In genomic region chr13:59212296-59212701, GRCm38 (mm10) we compare ENCODE assay signal across 13 mouse cellular contexts.
A peak's percentile ranks its signal among the peaks of the same experiment; 100 is the strongest.
DNase-seq lines count a peak whose midpoint lies in the region; ATAC-seq lines count a peak whose summit lies in the region.
"Had no signal": no experiment of that assay in that cellular context is flagged by ENCODE, and none has a peak within 500 bp of the region (broad histone marks: within the 10 kb centered on the region; RNA-seq: fewer than 3 reads in every experiment).

No protein-coding gene starts in this region.

- no peaks in the 10 kb centered on the region for H3K27me3 ChIP-seq in limb, embryonic 11.5 days (ENCODE audit: control insufficient read depth, insufficient read depth, low read length)
- H3K27me3 ChIP-seq in limb, embryonic 10.5 days (ENCODE audit: low read depth, poor library complexity, severe bottlenecking): no peaks in the 10 kb centered on the region
- H3K27me3 ChIP-seq in kidney, embryonic 14.5 days (ENCODE audit: control insufficient read depth, insufficient read depth, low read length): no peaks in the 10 kb centered on the region
- H3K27me3 ChIP-seq: heart, embryonic 13.5 days; megakaryocyte, embryonic 14.5 days had no signal

- no peaks in the 10 kb centered on the region for H3K9me3 ChIP-seq in limb, embryonic 11.5 days (ENCODE audit: control insufficient read depth, low read length)
- H3K9me3 ChIP-seq in limb, embryonic 10.5 days (replicated peaks): no peaks in the 10 kb centered on the region
- no peaks in the 10 kb centered on the region for H3K9me3 ChIP-seq in kidney, embryonic 14.5 days (ENCODE audit: control insufficient read depth, low read length)
- H3K9me3 ChIP-seq: heart, embryonic 13.5 days had no signal

- no peak overlapping the region for H3K27ac ChIP-seq in limb, embryonic 11.5 days (replicated peaks; ENCODE audit: low read depth, low read length)
- H3K27ac ChIP-seq in limb, embryonic 10.5 days: no peak overlapping the region
- no peak overlapping the region for H3K27ac ChIP-seq in kidney, embryonic 14.5 days (ENCODE audit: low read depth, low read length)
- H3K27ac ChIP-seq: heart, embryonic 13.5 days; hindbrain, embryonic 14.5 days had no signal

- H3K36me3 ChIP-seq in limb, embryonic 11.5 days (ENCODE audit: control insufficient read depth, insufficient read depth, low read length): no peaks in the 10 kb centered on the region
- H3K36me3 ChIP-seq in limb, embryonic 10.5 days: no peaks in the 10 kb centered on the region
- no peaks in the 10 kb centered on the region for H3K36me3 ChIP-seq in kidney, embryonic 14.5 days (ENCODE audit: control insufficient read depth, insufficient read depth, low read length)
- H3K36me3 ChIP-seq: heart, embryonic 13.5 days had no signal

- H3K4me1 ChIP-seq in limb, embryonic 11.5 days (ENCODE audit: control insufficient read depth, insufficient read depth, low read length): no peaks in the 10 kb centered on the region
- 0 out of 2 replicates have a peak, but pooled peaks cover 11% of the 10 kb centered on the region for H3K4me1 ChIP-seq in limb, embryonic 10.5 days
- H3K4me1 ChIP-seq in kidney, embryonic 14.5 days (ENCODE audit: control insufficient read depth, insufficient read depth, low read length): no peaks in the 10 kb centered on the region
- H3K4me1 ChIP-seq: heart, embryonic 13.5 days; megakaryocyte, embryonic 14.5 days had no signal

- WGBS in limb, embryonic 11.5 days: 80% methylated on average over 15 of the region's 15 CpGs
- WGBS in limb, embryonic 10.5 days: 87% methylated on average over 15 of the region's 15 CpGs
- WGBS in kidney, embryonic 14.5 days: 80% methylated on average over 15 of the region's 15 CpGs

- H3K9ac ChIP-seq in limb, embryonic 11.5 days (ENCODE audit: low read length): 0 out of 2 replicates have a peak overlapping the region, but pooled peaks have one; percentile 30
- H3K9ac ChIP-seq in kidney, embryonic 14.5 days (ENCODE audit: low read depth, low read length): no peak overlapping the region
- H3K9ac ChIP-seq: heart, embryonic 13.5 days; hindbrain, embryonic 14.5 days; liver, postnatal 0 days had no signal

- H3K4me2 ChIP-seq in limb, embryonic 11.5 days (ENCODE audit: low read depth, severe bottlenecking): no peak overlapping the region
- no peak overlapping the region for H3K4me2 ChIP-seq in kidney, embryonic 14.5 days (replicated peaks; ENCODE audit: low read depth, low read length)
- H3K4me2 ChIP-seq: heart, embryonic 13.5 days; hindbrain, embryonic 14.5 days had no signal

- no peak for DNase-seq in limb, embryonic 11.5 days (ENCODE audit: low spot score)
- DNase-seq in limb, embryonic 10.5 days (ENCODE audit: low spot score): no peak
- DNase-seq in layer of hippocampus, adult 18-20 months (ENCODE audit: low spot score in 2 of 2): peak; percentile 68 to 77
- DNase-seq in left cerebral cortex, adult 9 months (ENCODE audit: low spot score in 2 of 2): peak; percentile 43 to 78
- DNase-seq in telencephalon, adult 2 months (ENCODE audit: low read depth, low spot score): peak; percentile 92
- no peak for DNase-seq in gastrocnemius, postnatal 4 days (ENCODE audit: low spot score in 2 of 2)
- DNase-seq: gastrocnemius, adult 2 months; liver, postnatal 0 days had no signal

- no peak overlapping the region for H3K4me3 ChIP-seq in limb, embryonic 11.5 days (ENCODE audit: low read depth, low read length)
- H3K4me3 ChIP-seq in limb, embryonic 10.5 days: no peak overlapping the region
- no peak overlapping the region for H3K4me3 ChIP-seq in kidney, embryonic 14.5 days (ENCODE audit: low read length)
- H3K4me3 ChIP-seq: gastrocnemius, adult 2 months; heart, embryonic 13.5 days; megakaryocyte, embryonic 14.5 days; myocyte had no signal

- no peak for ATAC-seq in limb, embryonic 11.5 days (ENCODE audit: insufficient number of reproducible peaks, low FRiP score, low TSS enrichment, low read depth)
- no peak for ATAC-seq in kidney, embryonic 14.5 days (ENCODE audit: low FRiP score, low TSS enrichment)
- ATAC-seq: liver, postnatal 0 days had no signal

Comparison
In these comparisons a context has a peak if more than half of its experiments do, and no peak if none do; other contexts are left out.
1. DNase-seq: peak in layer of hippocampus, adult 18-20 months (2 of 2), left cerebral cortex, adult 9 months (2 of 2) and telencephalon, adult 2 months (single experiment); none in limb, embryonic 11.5 days (single experiment), limb, embryonic 10.5 days (single experiment) and gastrocnemius, postnatal 4 days (0 of 2).